Mouse (Mus musculus): Measurements from ENCODE around the gene Dag1. TPM values are rescaled to one million over a fixed set of nuclear protein-coding genes. Genes with fewer than 3 reads are reported as not detected.

The Dag1 gene
- polyA plus RNA-seq, 1 experiment from 2014 or later, result 52.7 TPM

- no peak for DNase-seq (ENCODE audit: low spot score)
- 91% methylated on average over 19 of the region's 19 CpGs for WGBS
Measured at GRCm38 (mm10) chr9:108183531-108183994, 80.2 kb downstream of the Dag1 start.

GRCm38 (mm10) chr9:108182806-108183506, 80.8 kb downstream of the Dag1 start:
- no peak for DNase-seq (ENCODE audit: low spot score)
- no peaks in the 10 kb centered on the region for H3K36me3 ChIP-seq (ENCODE audit: control insufficient read depth, insufficient read depth, low read length)
- H3K9ac ChIP-seq (ENCODE audit: low read length), result no peak overlapping the region
- ATAC-seq (ENCODE audit: low FRiP score, low TSS enrichment), result no peak
- no peaks in the 10 kb centered on the region for H3K4me1 ChIP-seq (replicated peaks; ENCODE audit: control insufficient read depth, insufficient read depth)
- WGBS, result 68% methylated on average over 11 of the region's 11 CpGs
- H3K4me3 ChIP-seq (ENCODE audit: low read depth, low read length), result no peak overlapping the region
- H3K27me3 ChIP-seq (ENCODE audit: control insufficient read depth, insufficient read depth, low read length), result no peaks in the 10 kb centered on the region
- no peak overlapping the region for H3K4me2 ChIP-seq (replicated peaks; ENCODE audit: low read depth)
- no peak overlapping the region for H3K27ac ChIP-seq (replicated peaks)
- TF ChIP-seq CTCF (IDR thresholded peaks at IDR 0.05; ENCODE audit: low read depth), result no peak
- no peak for TF ChIP-seq EP300 (optimal IDR thresholded peaks at IDR 0.05)
- H3K9me3 ChIP-seq (ENCODE audit: control insufficient read depth, low read length), result no peaks in the 10 kb centered on the region

More at GRCm38 (mm10) chr9:108183531-108183994, 80.2 kb downstream of the Dag1 start:
- H3K4me2 ChIP-seq (replicated peaks; ENCODE audit: low read depth), result no peak overlapping the region
- H3K36me3 ChIP-seq (ENCODE audit: control insufficient read depth, insufficient read depth, low read length), result no peaks in the 10 kb centered on the region
- no peaks in the 10 kb centered on the region for H3K9me3 ChIP-seq (ENCODE audit: control insufficient read depth, low read length)
- no peaks in the 10 kb centered on the region for H3K4me1 ChIP-seq (replicated peaks; ENCODE audit: control insufficient read depth, insufficient read depth)
- TF ChIP-seq CTCF (IDR thresholded peaks at IDR 0.05; ENCODE audit: low read depth), result no peak
- no peak for TF ChIP-seq EP300 (optimal IDR thresholded peaks at IDR 0.05)
- ATAC-seq (ENCODE audit: low FRiP score, low TSS enrichment), result no peak
- H3K4me3 ChIP-seq (ENCODE audit: low read depth, low read length), result no peak overlapping the region
- no peak overlapping the region for H3K27ac ChIP-seq (replicated peaks)
- H3K9ac ChIP-seq (ENCODE audit: low read length), result no peak overlapping the region
- H3K27me3 ChIP-seq (ENCODE audit: control insufficient read depth, insufficient read depth, low read length), result no peaks in the 10 kb centered on the region

- H3K9ac ChIP-seq (ENCODE audit: low read length), result no peak overlapping the region
- H3K9me3 ChIP-seq (ENCODE audit: control insufficient read depth, low read length), result no peaks in the 10 kb centered on the region
- H3K27me3 ChIP-seq (ENCODE audit: control insufficient read depth, insufficient read depth, low read length), result no peaks in the 10 kb centered on the region
- no peak overlapping the region for H3K27ac ChIP-seq (replicated peaks)
- no peaks in the 10 kb centered on the region for H3K4me1 ChIP-seq (replicated peaks; ENCODE audit: control insufficient read depth, insufficient read depth)
- no peak for DNase-seq (ENCODE audit: low spot score)
- 68% methylated on average over 5 of the region's 5 CpGs for WGBS
- TF ChIP-seq EP300 (optimal IDR thresholded peaks at IDR 0.05) (no peak), CTCF (IDR thresholded peaks at IDR 0.05; ENCODE audit: low read depth) (no peak)
- no peaks in the 10 kb centered on the region for H3K36me3 ChIP-seq (ENCODE audit: control insufficient read depth, insufficient read depth, low read length)
- H3K4me2 ChIP-seq (replicated peaks; ENCODE audit: low read depth), result no peak overlapping the region
- H3K4me3 ChIP-seq (ENCODE audit: low read depth, low read length), result no peak overlapping the region
- ATAC-seq (ENCODE audit: low FRiP score, low TSS enrichment), result no peak
Measured at GRCm38 (mm10) chr9:108178391-108178790, 85.4 kb downstream of the Dag1 start.

GRCm38 (mm10) chr9:108175116-108175838, 88.5 kb downstream of the Dag1 start:
- Histone ChIP-seq H3K9ac (ENCODE audit: low read length) (no peak overlapping the region), H3K27me3 (ENCODE audit: control insufficient read depth, insufficient read depth, low read length) (no peaks in the 10 kb centered on the region), H3K4me1 (replicated peaks; ENCODE audit: control insufficient read depth, insufficient read depth) (no peaks in the 10 kb centered on the region), H3K4me2 (replicated peaks; ENCODE audit: low read depth) (no peak overlapping the region), H3K27ac (replicated peaks) (no peak overlapping the region), H3K4me3 (ENCODE audit: low read depth, low read length) (no peak overlapping the region), H3K9me3 (ENCODE audit: control insufficient read depth, low read length) (no peaks in the 10 kb centered on the region), H3K36me3 (ENCODE audit: control insufficient read depth, insufficient read depth, low read length) (no peaks in the 10 kb centered on the region)
- DNase-seq (ENCODE audit: low spot score), result peak; percentile 37
- ATAC-seq (ENCODE audit: low FRiP score, low TSS enrichment), result no peak
- WGBS, result 49% methylated on average over 18 of the region's 19 CpGs
- no peak for TF ChIP-seq CTCF (IDR thresholded peaks at IDR 0.05; ENCODE audit: low read depth)
- TF ChIP-seq EP300 (optimal IDR thresholded peaks at IDR 0.05), result no peak

GRCm38 (mm10) chr9:108172777-108173350, 90.9 kb downstream of the Dag1 start:
- Histone ChIP-seq H3K4me1 (replicated peaks; ENCODE audit: control insufficient read depth, insufficient read depth) (no peaks in the 10 kb centered on the region), H3K9me3 (ENCODE audit: control insufficient read depth, low read length) (no peaks in the 10 kb centered on the region), H3K4me3 (ENCODE audit: low read depth, low read length) (no peak overlapping the region), H3K27ac (replicated peaks) (no peak overlapping the region), H3K36me3 (ENCODE audit: control insufficient read depth, insufficient read depth, low read length) (no peaks in the 10 kb centered on the region), H3K4me2 (replicated peaks; ENCODE audit: low read depth) (no peak overlapping the region), H3K9ac (ENCODE audit: low read length) (no peak overlapping the region), H3K27me3 (ENCODE audit: control insufficient read depth, insufficient read depth, low read length) (no peaks in the 10 kb centered on the region)
- ATAC-seq (ENCODE audit: low FRiP score, low TSS enrichment) (peak; percentile 57), DNase-seq (ENCODE audit: low spot score) (peak; percentile 26)
- TF ChIP-seq EP300 (optimal IDR thresholded peaks at IDR 0.05) (no peak), CTCF (IDR thresholded peaks at IDR 0.05; ENCODE audit: low read depth) (no peak)
- 52% methylated on average over 5 of the region's 5 CpGs for WGBS

All from stomach, postnatal 0 days (tissue).